Mouse (Mus musculus): ENCODE measurements at regions not wholly inside any gene's neighbourhood (a gene's known extent, or its start where the extent isn't known, plus 50 kb on each side); places are given as distances from the start of the nearest gene placed in this dataset.

- TF ChIP-seq POLR2A (IDR thresholded peaks at IDR 0.05; ENCODE audit: borderline replicate concordance, extremely low read depth, low read depth, low read length) (no peak), CTCF (IDR thresholded peaks at IDR 0.05; ENCODE audit: insufficient read depth, low read length) (no peak)
These were observed 172.4 kb downstream of the Spata19 start for GRCm38 (mm10) chr9:27569054-27569387.
